Mouse (Mus musculus) ES-Bruce4 (cell line): Measurements from ENCODE around the gene Gm8773. TPM values are rescaled to one million over a fixed set of nuclear protein-coding genes. Genes with fewer than 3 reads are reported as not detected.

Experiments
- H3K27ac ChIP-seq: 2 replicates; pipeline ENCODE4 v1.5.1; 2012; ENCODE audit warnings: low read length, inconsistent platforms; ENCODE audit not compliant: insufficient read depth
- H3K27me3 ChIP-seq: 2 replicates; pipeline ENCODE4 v1.6.1; 2012; ENCODE audit warnings: mild to moderate bottlenecking, low read length, inconsistent platforms; ENCODE audit not compliant: control insufficient read depth, poor library complexity, insufficient read depth, severe bottlenecking
- H3K36me3 ChIP-seq: 2 replicates; pipeline ENCODE4 v1.6.1; 2012; ENCODE audit warnings: inconsistent platforms, mild to moderate bottlenecking, low read length, moderate library complexity; ENCODE audit not compliant: control insufficient read depth, poor library complexity, insufficient read depth, severe bottlenecking
- H3K4me1 ChIP-seq: one replicate; pipeline ENCODE4 v1.8.1; 2011; ENCODE audit warnings: low read length; ENCODE audit not compliant: control insufficient read depth, insufficient read depth
- H3K4me3 ChIP-seq: 2 replicates; pipeline ENCODE4 v1.5.1; 2011; ENCODE audit warnings: low read depth, mild to moderate bottlenecking, low read length
- H3K9ac ChIP-seq: 2 replicates; pipeline ENCODE4 v1.6.1; 2012; ENCODE audit warnings: low read depth, mild to moderate bottlenecking, inconsistent platforms; ENCODE audit not compliant: poor library complexity, severe bottlenecking
- H3K9me3 ChIP-seq: replicated peaks from 2 replicates; pipeline ENCODE4 v1.6.1; 2012; ENCODE audit warnings: mild to moderate bottlenecking, low read length, inconsistent platforms; ENCODE audit not compliant: control insufficient read depth, poor library complexity, insufficient read depth, severe bottlenecking
- CTCF ChIP-seq: IDR thresholded peaks from one replicate; pipeline ENCODE4 v1.8.1; 2011; ENCODE audit warnings: low read depth, low read length
- EP300 ChIP-seq: IDR thresholded peaks from 2 replicates; pipeline ENCODE4 v1.6.1; 2011; ENCODE audit warnings: low read depth, low read length; ENCODE audit not compliant: insufficient read depth
- POLR2A ChIP-seq: IDR thresholded peaks from one replicate; pipeline ENCODE4 v1.8.1; 2011; ENCODE audit warnings: low read length; ENCODE audit not compliant: insufficient read depth
- polyA plus RNA-seq: library from polyadenylated mRNA; stranded (reverse); fragments of >200 nt; gene quantifications from 2 replicates; pipeline ENCODE4 v1.2.4, GENCODE M21; 2011; ENCODE audit warnings: low read depth; ENCODE audit not compliant: missing spikeins, insufficient read depth, insufficient read length

The Gm8773 gene
- polyA plus RNA-seq, 1 experiment, result not detected

- H3K27ac ChIP-seq, result peak within 1 kb of the TSS; percentile 22; the same call in 1 of the 2 replicates
- H3K4me3 ChIP-seq, result peak within 1 kb of the TSS; percentile 97
- peak within 1 kb of the TSS; percentile 70 for H3K9ac ChIP-seq
- TF ChIP-seq EP300 (peak; percentile 77), POLR2A (peak; percentile 45), CTCF (no peak)
- H3K27me3 ChIP-seq, result no peaks in the 10 kb centered on the region
- H3K9me3 ChIP-seq, result no peaks in the 10 kb centered on the region
- peaks cover 4% of the 10 kb centered on the region for H3K4me1 ChIP-seq
- peaks cover 13% of the 10 kb centered on the region for H3K36me3 ChIP-seq
Measured at GRCm38 (mm10) chr5:5559079-5559740, 14.4 kb upstream of the Gm8773 start, which contains the start of gene Gtpbp10. Gene Gtpbp10 (minus strand): TSS chr5:5559538.

GRCm38 (mm10) chr5:5559798-5560197, 13.8 kb upstream of the Gm8773 start:
- peak overlapping the region; percentile 70; the same call in 1 of the 2 replicates for H3K9ac ChIP-seq
- peak overlapping the region; percentile 97 for H3K4me3 ChIP-seq
- H3K9me3 ChIP-seq, result no peaks in the 10 kb centered on the region
- H3K27ac ChIP-seq, result no peak overlapping the region
- H3K4me1 ChIP-seq, result peaks cover 4% of the 10 kb centered on the region
- peaks cover 7% of the 10 kb centered on the region for H3K36me3 ChIP-seq
- TF ChIP-seq EP300, result no peak
- no peak for TF ChIP-seq CTCF
- no peak for TF ChIP-seq POLR2A
- no peaks in the 10 kb centered on the region for H3K27me3 ChIP-seq

- peaks cover 4% of the 10 kb centered on the region for H3K4me1 ChIP-seq
- no peaks in the 10 kb centered on the region for H3K27me3 ChIP-seq
- H3K27ac ChIP-seq, result no peak overlapping the region
- no peaks in the 10 kb centered on the region for H3K9me3 ChIP-seq
- TF ChIP-seq POLR2A, result no peak
- no peak for TF ChIP-seq EP300
- no peak for TF ChIP-seq CTCF
- no peak overlapping the region for H3K9ac ChIP-seq
- H3K36me3 ChIP-seq, result peaks cover 3% of the 10 kb centered on the region; the same call in 1 of the 2 replicates
- H3K4me3 ChIP-seq, result no peak overlapping the region
Measured at GRCm38 (mm10) chr5:5561041-5561706, 12.4 kb upstream of the Gm8773 start.

- no peaks in the 10 kb centered on the region for H3K27me3 ChIP-seq
- H3K4me3 ChIP-seq, result no peak overlapping the region
- H3K36me3 ChIP-seq, result no peaks in the 10 kb centered on the region
- H3K27ac ChIP-seq, result no peak overlapping the region
- H3K9ac ChIP-seq, result no peak overlapping the region
- no peak for TF ChIP-seq POLR2A
- no peak for TF ChIP-seq CTCF
- no peaks in the 10 kb centered on the region for H3K9me3 ChIP-seq
- H3K4me1 ChIP-seq, result peaks cover 3% of the 10 kb centered on the region
Measured at GRCm38 (mm10) chr5:5562435-5562834, 11.2 kb upstream of the Gm8773 start.

GRCm38 (mm10) chr5:5587686-5588085, 14.1 kb downstream of the Gm8773 start:
- no peaks in the 10 kb centered on the region for H3K4me1 ChIP-seq
- 0 out of 2 replicates have a peak, but pooled peaks cover 2% of the 10 kb centered on the region for H3K9me3 ChIP-seq
- H3K27me3 ChIP-seq, result no peaks in the 10 kb centered on the region
- peak; percentile 7 for TF ChIP-seq CTCF
- no peak for TF ChIP-seq POLR2A
- no peak for TF ChIP-seq EP300
- H3K36me3 ChIP-seq, result no peaks in the 10 kb centered on the region
- no peak overlapping the region for H3K4me3 ChIP-seq
- H3K27ac ChIP-seq, result no peak overlapping the region
- H3K9ac ChIP-seq, result no peak overlapping the region

GRCm38 (mm10) chr5:5610540-5610939, 36.9 kb downstream of the Gm8773 start:
- no peak overlapping the region for H3K4me3 ChIP-seq
- no peaks in the 10 kb centered on the region for H3K36me3 ChIP-seq
- H3K9me3 ChIP-seq, result no peaks in the 10 kb centered on the region
- H3K27ac ChIP-seq, result no peak overlapping the region
- H3K9ac ChIP-seq, result no peak overlapping the region
- no peaks in the 10 kb centered on the region for H3K27me3 ChIP-seq
- TF ChIP-seq EP300 (no peak), POLR2A (no peak), CTCF (no peak)
- H3K4me1 ChIP-seq, result no peaks in the 10 kb centered on the region
